Mouse (Mus musculus) ES-Bruce4 (cell line): ENCODE data around the gene Cd48. TPM values are rescaled to one million over a fixed set of nuclear protein-coding genes. Genes with fewer than 3 reads are reported as not detected.
"Not testable (repeated sequence)": the region's sequence is repeated elsewhere in the genome, so short reads cannot be mapped to it uniquely, and the experiment has no call there.

Source experiments
- H3K27ac ChIP-seq: 2 replicates; pipeline ENCODE4 v1.5.1; 2012; ENCODE audit warnings: low read length, inconsistent platforms; ENCODE audit not compliant: insufficient read depth
- H3K27me3 ChIP-seq: 2 replicates; pipeline ENCODE4 v1.6.1; 2012; ENCODE audit warnings: mild to moderate bottlenecking, low read length, inconsistent platforms; ENCODE audit not compliant: control insufficient read depth, poor library complexity, insufficient read depth, severe bottlenecking
- H3K36me3 ChIP-seq: 2 replicates; pipeline ENCODE4 v1.6.1; 2012; ENCODE audit warnings: inconsistent platforms, mild to moderate bottlenecking, low read length, moderate library complexity; ENCODE audit not compliant: control insufficient read depth, poor library complexity, insufficient read depth, severe bottlenecking
- H3K4me1 ChIP-seq: one replicate; pipeline ENCODE4 v1.8.1; 2011; ENCODE audit warnings: low read length; ENCODE audit not compliant: control insufficient read depth, insufficient read depth
- H3K4me3 ChIP-seq: 2 replicates; pipeline ENCODE4 v1.5.1; 2011; ENCODE audit warnings: low read depth, mild to moderate bottlenecking, low read length
- H3K9ac ChIP-seq: 2 replicates; pipeline ENCODE4 v1.6.1; 2012; ENCODE audit warnings: low read depth, mild to moderate bottlenecking, inconsistent platforms; ENCODE audit not compliant: poor library complexity, severe bottlenecking
- H3K9me3 ChIP-seq: replicated peaks from 2 replicates; pipeline ENCODE4 v1.6.1; 2012; ENCODE audit warnings: mild to moderate bottlenecking, low read length, inconsistent platforms; ENCODE audit not compliant: control insufficient read depth, poor library complexity, insufficient read depth, severe bottlenecking
- CTCF ChIP-seq: IDR thresholded peaks from one replicate; pipeline ENCODE4 v1.8.1; 2011; ENCODE audit warnings: low read depth, low read length
- EP300 ChIP-seq: IDR thresholded peaks from 2 replicates; pipeline ENCODE4 v1.6.1; 2011; ENCODE audit warnings: low read depth, low read length; ENCODE audit not compliant: insufficient read depth
- POLR2A ChIP-seq: IDR thresholded peaks from one replicate; pipeline ENCODE4 v1.8.1; 2011; ENCODE audit warnings: low read length; ENCODE audit not compliant: insufficient read depth
- polyA plus RNA-seq: library from polyadenylated mRNA; stranded (reverse); fragments of >200 nt; gene quantifications from 2 replicates; pipeline ENCODE4 v1.2.4, GENCODE M21; 2011; ENCODE audit warnings: low read depth; ENCODE audit not compliant: missing spikeins, insufficient read depth, insufficient read length

Cd48 gene
- polyA plus RNA-seq, 1 experiment: not detected

DNA sequence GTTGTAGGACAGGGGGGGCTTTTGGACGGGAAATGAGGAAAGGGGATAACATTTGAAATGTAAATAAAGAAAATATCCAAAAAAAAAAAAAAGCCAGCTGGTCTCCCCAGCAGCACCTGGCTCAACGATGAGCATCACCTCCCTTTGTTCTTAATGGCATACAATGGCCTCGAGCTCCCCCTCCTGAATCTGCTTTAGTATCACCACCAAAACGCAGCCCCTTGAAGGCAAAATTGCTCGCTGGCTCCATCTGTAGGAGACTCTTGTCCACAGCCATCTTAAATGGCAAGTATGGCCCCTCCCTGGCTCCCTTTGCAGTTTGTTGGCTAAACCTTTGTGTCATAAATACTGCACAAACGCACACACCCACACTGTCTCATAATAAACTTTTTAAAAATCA lies 17.2 kb downstream of the Cd48 start:
- H3K9ac ChIP-seq: no peak overlapping the region
- no peaks in the 10 kb centered on the region for H3K36me3 ChIP-seq
- no peak overlapping the region for H3K27ac ChIP-seq
- H3K4me3 ChIP-seq: no peak overlapping the region
- peak; percentile 70 for TF ChIP-seq CTCF
- TF ChIP-seq POLR2A: no peak
- TF ChIP-seq EP300: no peak
- H3K27me3 ChIP-seq: no peaks in the 10 kb centered on the region
- no peaks in the 10 kb centered on the region for H3K9me3 ChIP-seq
- H3K4me1 ChIP-seq: no peaks in the 10 kb centered on the region

DNA sequence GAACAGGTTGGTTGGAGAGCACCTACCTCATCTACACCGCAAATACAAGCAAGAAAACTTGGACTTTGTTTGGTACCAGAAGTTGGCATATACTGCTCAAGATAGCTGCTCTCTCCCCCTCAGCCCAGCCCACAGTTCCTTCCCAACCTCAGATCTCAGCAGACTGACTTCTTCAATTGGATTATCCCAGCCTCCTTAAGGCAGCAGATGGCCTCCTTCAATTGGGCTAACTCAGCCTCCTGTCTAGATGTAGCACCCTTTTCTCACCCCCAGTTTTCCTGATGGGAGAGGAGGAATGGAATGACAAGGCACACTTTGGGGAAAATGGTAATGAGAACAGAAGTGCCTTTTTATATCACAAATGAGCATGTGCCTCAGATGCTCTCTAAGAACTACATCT lies 31.9 kb downstream of the Cd48 start:
- not testable (repeated sequence) for H3K9me3 ChIP-seq, H3K4me1 ChIP-seq, H3K36me3 ChIP-seq, H3K9ac ChIP-seq, H3K27ac ChIP-seq, H3K4me3 ChIP-seq, H3K27me3 ChIP-seq

- Histone ChIP-seq H3K9me3 (no peaks in the 10 kb centered on the region), H3K4me3 (no peak overlapping the region)
- no peak for TF ChIP-seq POLR2A
- TF ChIP-seq CTCF: no peak
- no peak for TF ChIP-seq EP300
These were observed 33.6 kb downstream of the Cd48 start for GRCm38 (mm10) chr1:171715434-171715833.

DNA sequence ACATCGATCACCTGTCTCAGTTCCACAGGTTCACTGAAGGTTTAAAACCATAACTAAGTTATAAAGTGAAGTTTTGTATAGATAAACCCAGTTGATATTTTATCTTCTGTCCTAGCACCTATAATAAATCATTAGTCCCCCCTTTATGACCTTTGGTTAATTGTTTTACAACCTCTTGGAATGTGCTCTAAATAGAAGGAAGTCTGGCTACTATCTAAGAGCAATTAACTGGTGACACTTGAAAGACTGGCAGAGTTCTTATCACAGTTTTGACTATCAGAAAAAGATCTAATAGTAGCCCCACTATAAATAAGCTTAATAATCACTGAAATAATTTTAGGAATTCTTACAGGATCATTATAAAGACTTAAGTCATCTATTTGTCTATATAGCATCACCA lies 34.4 kb downstream of the Cd48 start:
- Histone ChIP-seq H3K27ac (no peak overlapping the region), H3K4me3 (no peak overlapping the region), H3K9me3 (no peaks in the 10 kb centered on the region), H3K36me3 (no peaks in the 10 kb centered on the region), H3K4me1 (no peaks in the 10 kb centered on the region), H3K27me3 (no peaks in the 10 kb centered on the region), H3K9ac (no peak overlapping the region)
- no peak for TF ChIP-seq EP300
- TF ChIP-seq POLR2A: no peak
- TF ChIP-seq CTCF: no peak

More at GRCm38 (mm10) chr1:171715434-171715833, 33.6 kb downstream of the Cd48 start:
- H3K27ac ChIP-seq: no peak overlapping the region
- H3K4me1 ChIP-seq: no peaks in the 10 kb centered on the region
- no peaks in the 10 kb centered on the region for H3K27me3 ChIP-seq
- H3K9ac ChIP-seq: no peak overlapping the region
- H3K36me3 ChIP-seq: no peaks in the 10 kb centered on the region

DNA sequence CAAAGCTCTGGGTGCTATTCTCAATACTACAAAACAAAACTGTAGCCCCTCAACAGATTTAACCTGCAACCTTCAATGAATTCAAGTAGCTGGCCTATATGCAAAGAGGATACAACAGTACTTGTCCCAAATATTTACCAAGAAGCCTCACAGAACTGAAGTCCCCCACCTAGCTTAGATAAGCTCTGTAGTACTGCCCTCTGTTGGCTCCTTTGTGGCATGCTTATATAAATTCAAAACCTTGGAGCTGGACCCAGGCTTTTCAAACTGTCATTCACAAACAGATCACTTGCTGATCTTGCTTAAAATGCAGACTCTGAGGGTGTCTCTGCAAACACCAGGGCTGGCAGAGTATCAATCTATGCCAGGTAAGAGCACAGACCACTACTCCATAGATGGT lies 49.4 kb downstream of the Cd48 start:
- no peak for TF ChIP-seq POLR2A
- no peak for TF ChIP-seq CTCF
- Histone ChIP-seq H3K4me3 (no peak overlapping the region), H3K9me3 (peaks cover 12% of the 10 kb centered on the region), H3K36me3 (no peaks in the 10 kb centered on the region), H3K27me3 (no peaks in the 10 kb centered on the region), H3K27ac (no peak overlapping the region), H3K4me1 (no peaks in the 10 kb centered on the region), H3K9ac (no peak overlapping the region)

DNA sequence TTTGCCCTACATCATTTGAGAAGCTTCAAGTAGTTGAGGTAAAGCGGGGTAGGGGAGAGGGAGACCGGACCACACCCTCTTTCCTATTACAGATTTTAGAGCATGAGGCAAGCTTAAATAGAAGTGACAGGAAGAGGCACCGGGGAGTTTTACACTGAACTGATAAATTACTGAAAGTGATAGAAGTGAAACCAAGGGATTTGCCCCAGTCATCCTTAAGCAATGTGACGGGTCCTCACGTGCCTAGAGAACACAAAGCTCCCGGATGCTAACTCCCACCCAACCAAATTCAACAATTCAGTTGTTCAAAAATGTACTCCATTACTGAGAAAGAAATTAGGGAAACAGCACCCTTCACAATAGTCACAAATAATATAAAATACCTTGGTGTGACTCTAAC lies 53.1 kb downstream of the Cd48 start:
- Histone ChIP-seq H3K9me3 (no peaks in the 10 kb centered on the region), H3K36me3 (no peaks in the 10 kb centered on the region), H3K9ac (no peak overlapping the region), H3K4me3 (no peak overlapping the region), H3K4me1 (no peaks in the 10 kb centered on the region), H3K27me3 (no peaks in the 10 kb centered on the region), H3K27ac (no peak overlapping the region)
- TF ChIP-seq EP300: no peak
